In genomic region chr12:31998706-31999105, GRCm38 (mm10) we compare ENCODE assay signal across 19 mouse cellular contexts. TPM values are rescaled to one million over a fixed set of nuclear protein-coding genes. Genes with fewer than 3 reads are reported as not detected.
A peak's percentile ranks its signal among the peaks of the same experiment; 100 is the strongest.
DNase-seq lines count a peak whose midpoint lies in the region; ATAC-seq and TF ChIP-seq lines count a peak whose summit lies in the region.
"Had no signal": no experiment of that assay in that cellular context is flagged by ENCODE, and none has a peak within 500 bp of the region (broad histone marks: within the 10 kb centered on the region; RNA-seq: fewer than 3 reads in every experiment).

No protein-coding gene starts in this region.

- no peak overlapping the region for H3K4me2 ChIP-seq in liver, embryonic 13.5 days
- H3K4me2 ChIP-seq: heart, embryonic 15.5 days; hindbrain, embryonic 13.5 days had no signal

- DNase-seq in frontal cortex, adult 2 months (ENCODE audit: extremely low spot score in 1 of 2, low spot score in 1 of 2) = no peak
- DNase-seq in liver, embryonic 13.5 days = no peak
- no peak for DNase-seq in liver
- DNase-seq in brain, adult 2 months (ENCODE audit: low read depth, low spot score) = peak; percentile 39
- peak; percentile 43 for DNase-seq in brain, embryonic 14.5 days (ENCODE audit: low read depth)
- DNase-seq in neural tube, embryonic 10.5 days (ENCODE audit: extremely low spot score, low spot score) = no peak
- DNase-seq in retina, embryonic 14.5 days (ENCODE audit: low spot score) = no peak
- DNase-seq: adrenal gland, postnatal 10 days; cerebellum, adult 2 months; cerebellum, postnatal 10 days; gastrocnemius, postnatal 36 days; heart, adult 18-20 months; heart, postnatal 14 days had no signal

- H3K4me3 ChIP-seq in liver, embryonic 13.5 days (replicated peaks) = no peak overlapping the region
- H3K4me3 ChIP-seq: embryonic facial prominence, embryonic 10.5 days; heart, embryonic 10.5 days; heart, embryonic 15.5 days; hindbrain, embryonic 13.5 days had no signal

- no peak for TF ChIP-seq CTCF in brain, embryonic 14.5 days (IDR thresholded peaks at IDR 0.05; ENCODE audit: borderline replicate concordance, extremely low read depth, insufficient read depth, insufficient read length)

- peaks cover 68% of the 10 kb centered on the region for H3K4me1 ChIP-seq in liver, embryonic 13.5 days (replicated peaks)

- H3K9ac ChIP-seq in liver, embryonic 13.5 days = no peak overlapping the region
- H3K9ac ChIP-seq: heart, embryonic 15.5 days; hindbrain, embryonic 13.5 days had no signal

- no peak for TF ChIP-seq POLR2A in brain, embryonic 14.5 days (IDR thresholded peaks at IDR 0.05; ENCODE audit: borderline replicate concordance, extremely low read depth, insufficient read depth, insufficient read length, poor library complexity, severe bottlenecking)

- peaks cover 28% of the 10 kb centered on the region for H3K36me3 ChIP-seq in liver, embryonic 13.5 days
- H3K36me3 ChIP-seq: embryonic facial prominence, embryonic 10.5 days; heart, embryonic 10.5 days; heart, embryonic 15.5 days; hindbrain, embryonic 13.5 days had no signal

- peak; percentile 71 for ATAC-seq in frontal cortex, adult (ENCODE audit: low TSS enrichment)
- no peak for ATAC-seq in liver, embryonic 13.5 days (ENCODE audit: low read depth)
- ATAC-seq: hindbrain, postnatal 0 days had no signal

- 56% methylated on average over 5 of the region's 5 CpGs for WGBS in liver, embryonic 13.5 days (ENCODE audit: insufficient replicate concordance)

- H3K27me3 ChIP-seq in liver, embryonic 13.5 days = no peaks in the 10 kb centered on the region
- H3K27me3 ChIP-seq: heart, embryonic 15.5 days; hindbrain, embryonic 13.5 days had no signal

- H3K9me3 ChIP-seq in liver, embryonic 13.5 days (replicated peaks) = no peaks in the 10 kb centered on the region
- H3K9me3 ChIP-seq: embryonic facial prominence, embryonic 10.5 days; heart, embryonic 10.5 days; heart, embryonic 15.5 days; hindbrain, embryonic 13.5 days had no signal

- H3K27ac ChIP-seq in liver, embryonic 13.5 days = peak overlapping the region; percentile 93; the same call in 1 of the 2 replicates
- H3K27ac ChIP-seq: embryonic facial prominence, embryonic 10.5 days; heart, embryonic 10.5 days; heart, embryonic 15.5 days; hindbrain, embryonic 13.5 days; hindbrain, postnatal 0 days had no signal

RNA-seq across cellular contexts. Expression of gene Hbp1, which starts 48.4 kb away (rescaled TPM):
- 42.6 and 43.3 TPM in 2 replicates for polyA plus RNA-seq in frontal cortex, adult 2 months (2012; rRNA removed)
- 33.3 and 38.7 TPM in 2 replicates for polyA plus RNA-seq in liver, embryonic 13.5 days (2015; fragmentation: Nextera tagmentation; extraction: Ambion mirVana)
- 54.3 and 85.8 TPM in 2 replicates for polyA plus RNA-seq in brain, embryonic 14.5 days (2012; rRNA removed)

Comparison
In these comparisons a context has a peak if more than half of its experiments do, and no peak if none do; other contexts are left out.
1. DNase-seq: peak in brain, adult 2 months (single experiment) and brain, embryonic 14.5 days (single experiment); none in frontal cortex, adult 2 months (0 of 2), liver, embryonic 13.5 days (single experiment), liver (single experiment), neural tube, embryonic 10.5 days (single experiment) and retina, embryonic 14.5 days (single experiment).